Mouse (Mus musculus) stomach, postnatal 0 days (tissue): Measurements from ENCODE around the gene Ago3. TPM values are rescaled to one million over a fixed set of nuclear protein-coding genes. Genes with fewer than 3 reads are reported as not detected.

Experiments used
- ATAC-seq: fragments of 200-750 bp; cut with Nextera tagmentation; 2 replicates; pipeline ENCODE4 v1.8.0; 2017; ENCODE audit not compliant: low FRiP score, low TSS enrichment
- DNase-seq: peaks from one replicate; pipeline ENCODE4 v3.0.0-alpha.2; 2016; ENCODE audit warnings: low spot score
- H3K27ac ChIP-seq: fragments of 300-500 bp; sonication (generic); replicated peaks from 2 replicates; pipeline ENCODE4 v1.5.1; 2014; ENCODE audit warnings: mild to moderate bottlenecking, control low read depth
- H3K27me3 ChIP-seq: fragments of 300-500 bp; sonication (generic); 2 replicates; pipeline ENCODE4 v1.6.1; 2014; ENCODE audit warnings: low read length; ENCODE audit not compliant: control insufficient read depth, insufficient read depth
- H3K36me3 ChIP-seq: fragments of 300-500 bp; sonication (generic); 2 replicates; pipeline ENCODE4 v1.6.1; 2014; ENCODE audit warnings: low read length, mixed read lengths; ENCODE audit not compliant: control insufficient read depth, insufficient read depth
- H3K4me1 ChIP-seq: fragments of 300-500 bp; sonication (generic); replicated peaks from 2 replicates; pipeline ENCODE4 v1.6.1; 2014; ENCODE audit warnings: antibody characterized with exemption; ENCODE audit not compliant: control insufficient read depth, insufficient read depth
- H3K4me2 ChIP-seq: fragments of 300-500 bp; sonication (generic); replicated peaks from 2 replicates; pipeline ENCODE4 v1.6.1; 2014; ENCODE audit warnings: low read depth, mild to moderate bottlenecking, control low read depth, moderate library complexity
- H3K4me3 ChIP-seq: fragments of 300-500 bp; sonication (generic); 2 replicates; pipeline ENCODE4 v1.5.1; 2014; ENCODE audit warnings: low read depth, low read length, control low read depth
- H3K9ac ChIP-seq: fragments of 300-500 bp; sonication (generic); 2 replicates; pipeline ENCODE4 v1.6.1; 2014; ENCODE audit warnings: mild to moderate bottlenecking, low read length, control low read depth, mixed read lengths
- H3K9me3 ChIP-seq: fragments of 300-500 bp; sonication (generic); 2 replicates; pipeline ENCODE4 v1.6.1; 2016; ENCODE audit warnings: low read length; ENCODE audit not compliant: control insufficient read depth
- CTCF ChIP-seq: IDR thresholded peaks from 2 replicates; pipeline ENCODE4 v1.5.1; 2016; ENCODE audit warnings: antibody characterized with exemption, low read depth, mild to moderate bottlenecking, moderate library complexity
- EP300 ChIP-seq: optimal IDR thresholded peaks from 2 replicates; pipeline ENCODE3; 2016; ENCODE audit warnings: antibody characterized with exemption
- WGBS: fragments of 180-500 bp; shearing (Covaris S2); extraction: QIAGEN DNeasy Blood & Tissue Kit; methylation state at CpG from one replicate; pipeline ENCODE4 v1.1.7; 2014; 5-methylcytosine and 5-hydroxymethylcytosine counted together
- polyA plus RNA-seq: library from polyadenylated mRNA; unstranded; fragments of >200 nt; fragmentation: Nextera tagmentation; extraction: Ambion mirVana; gene quantifications from 2 replicates; pipeline ENCODE4 v1.2.1, GENCODE M21; 2015

Gene Ago3
- polyA plus RNA-seq, 1 experiment from 2014 or later: 8.0 TPM

DNA sequence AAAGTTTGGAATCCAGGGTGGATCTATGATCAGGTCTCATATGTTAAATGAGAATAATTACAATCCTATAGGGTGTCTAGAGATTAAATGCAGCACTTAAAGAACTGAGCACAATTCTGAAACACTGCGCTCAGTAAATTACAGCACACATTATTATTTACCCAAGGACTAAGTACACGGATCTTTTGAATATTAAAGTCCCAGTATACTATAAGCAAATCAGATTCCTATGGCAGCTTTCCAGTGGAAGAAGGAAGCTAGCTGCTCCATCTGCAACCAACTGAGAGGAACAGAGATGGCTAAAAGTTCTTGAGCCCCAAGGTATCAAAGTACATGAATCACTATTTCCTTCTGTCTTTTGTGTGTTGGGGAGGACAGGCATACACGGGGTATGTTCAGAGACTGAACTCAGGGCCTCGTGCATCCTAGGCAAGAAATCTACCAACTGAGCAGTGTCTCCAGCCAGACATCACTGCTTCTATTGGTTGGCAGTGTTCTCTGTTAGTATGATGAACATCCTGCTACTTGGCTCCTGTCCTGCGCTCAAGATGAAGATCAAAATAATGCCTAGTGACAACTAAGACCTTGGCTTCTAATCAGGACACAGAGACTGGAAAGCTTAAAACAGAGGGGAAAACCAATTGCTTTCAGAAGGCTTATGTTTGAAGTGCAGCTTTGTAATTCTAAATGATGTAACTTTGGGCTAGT, 25.3 kb upstream of the Ago3 start:
- H3K36me3 ChIP-seq: peaks cover 15% of the 10 kb centered on the region; the same call in 1 of the 2 replicates
- no peak overlapping the region for H3K4me3 ChIP-seq
- H3K4me2 ChIP-seq: no peak overlapping the region
- no peaks in the 10 kb centered on the region for H3K9me3 ChIP-seq
- H3K4me1 ChIP-seq: no peaks in the 10 kb centered on the region
- H3K27ac ChIP-seq: 0 out of 2 replicates have a peak overlapping the region, but pooled peaks have one; percentile 31
- no peaks in the 10 kb centered on the region for H3K27me3 ChIP-seq
- WGBS: 52% methylated on average over 5 of the region's 5 CpGs
- no peak for TF ChIP-seq CTCF
- TF ChIP-seq EP300: no peak
- DNase-seq: no peak
- ATAC-seq: no peak; the same call in 1 of the 2 replicates
- no peak overlapping the region for H3K9ac ChIP-seq

DNA sequence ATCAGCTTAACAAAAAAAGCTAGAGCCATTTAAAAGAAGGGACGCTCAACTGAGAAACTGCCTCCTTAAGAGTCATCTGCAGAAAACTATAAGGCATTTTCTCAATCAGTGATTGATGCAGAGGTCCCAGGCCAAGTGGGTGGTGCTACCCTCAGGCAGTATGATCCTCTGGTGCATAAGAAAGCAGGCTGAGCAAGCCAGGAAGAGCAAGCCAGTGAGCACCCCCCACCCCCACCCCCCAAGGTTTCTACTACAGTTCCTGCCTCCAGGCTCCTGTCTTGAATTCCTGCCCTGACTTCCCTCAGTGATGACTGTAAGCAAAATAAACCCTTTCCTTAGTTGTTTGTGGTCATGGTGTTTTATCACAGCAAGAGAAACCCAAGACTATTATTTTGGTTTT, 20.9 kb upstream of the Ago3 start:
- no peak for TF ChIP-seq CTCF
- Histone ChIP-seq H3K27me3 (no peaks in the 10 kb centered on the region), H3K9ac (no peak overlapping the region), H3K27ac (no peak overlapping the region), H3K4me3 (no peak overlapping the region), H3K4me2 (no peak overlapping the region), H3K36me3 (peaks cover 13% of the 10 kb centered on the region), H3K4me1 (no peaks in the 10 kb centered on the region), H3K9me3 (no peaks in the 10 kb centered on the region)
- 91% methylated on average over 1 of the region's 1 CpGs for WGBS
- ATAC-seq (no peak), DNase-seq (no peak)

DNA sequence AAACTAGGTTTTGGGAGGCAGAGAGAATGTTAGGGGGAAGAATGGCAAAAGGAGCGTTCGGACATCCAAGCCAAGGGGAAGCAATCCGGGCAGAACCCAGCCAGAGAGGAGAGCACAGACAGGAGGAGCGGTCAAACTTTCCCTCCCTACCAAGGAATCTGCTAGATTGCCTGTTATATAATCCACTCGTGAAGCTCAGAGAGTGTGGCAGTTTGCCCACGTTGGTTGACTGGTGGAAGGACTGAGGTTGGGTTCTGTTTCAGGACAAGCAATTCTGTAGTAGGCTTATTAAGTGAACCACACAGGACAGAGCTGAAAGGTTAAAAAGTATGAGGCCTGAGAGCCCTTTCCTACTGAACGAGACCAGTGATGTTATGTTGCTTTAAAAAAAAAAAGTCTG, 17.8 kb upstream of the Ago3 start:
- Histone ChIP-seq H3K27me3 (no peaks in the 10 kb centered on the region), H3K4me1 (no peaks in the 10 kb centered on the region), H3K9ac (no peak overlapping the region), H3K4me2 (no peak overlapping the region), H3K4me3 (no peak overlapping the region), H3K27ac (no peak overlapping the region), H3K36me3 (peaks cover 12% of the 10 kb centered on the region), H3K9me3 (no peaks in the 10 kb centered on the region)
- WGBS: 86% methylated on average over 7 of the region's 7 CpGs
- DNase-seq: no peak
- TF ChIP-seq EP300 (no peak), CTCF (no peak)
- no peak for ATAC-seq

DNA sequence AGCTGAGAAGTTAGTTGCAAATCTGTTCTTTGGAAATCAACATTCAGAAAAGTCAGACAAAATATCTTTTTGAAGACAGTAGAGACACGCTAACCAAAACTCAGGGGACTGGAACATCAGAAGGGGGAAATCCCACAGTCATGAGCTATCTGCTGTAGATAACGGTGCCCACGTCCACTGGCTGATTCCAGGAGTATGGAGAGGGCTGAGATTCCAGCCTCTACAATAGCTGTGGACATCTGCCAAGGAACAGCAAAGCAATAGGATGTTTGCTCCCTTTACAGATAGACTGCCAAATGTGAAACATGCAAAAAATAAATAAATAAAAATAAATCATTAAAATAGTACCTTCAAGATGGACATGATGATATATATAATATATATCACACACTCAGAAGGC, 15.2 kb upstream of the Ago3 start:
- TF ChIP-seq EP300: no peak
- no peak for TF ChIP-seq CTCF
- ATAC-seq (no peak), DNase-seq (no peak)
- Histone ChIP-seq H3K4me3 (no peak overlapping the region), H3K36me3 (peaks cover 18% of the 10 kb centered on the region), H3K9me3 (no peaks in the 10 kb centered on the region), H3K4me1 (no peaks in the 10 kb centered on the region), H3K27ac (no peak overlapping the region), H3K4me2 (no peak overlapping the region), H3K27me3 (no peaks in the 10 kb centered on the region), H3K9ac (no peak overlapping the region)
- WGBS: 87% methylated on average over 3 of the region's 3 CpGs

DNA sequence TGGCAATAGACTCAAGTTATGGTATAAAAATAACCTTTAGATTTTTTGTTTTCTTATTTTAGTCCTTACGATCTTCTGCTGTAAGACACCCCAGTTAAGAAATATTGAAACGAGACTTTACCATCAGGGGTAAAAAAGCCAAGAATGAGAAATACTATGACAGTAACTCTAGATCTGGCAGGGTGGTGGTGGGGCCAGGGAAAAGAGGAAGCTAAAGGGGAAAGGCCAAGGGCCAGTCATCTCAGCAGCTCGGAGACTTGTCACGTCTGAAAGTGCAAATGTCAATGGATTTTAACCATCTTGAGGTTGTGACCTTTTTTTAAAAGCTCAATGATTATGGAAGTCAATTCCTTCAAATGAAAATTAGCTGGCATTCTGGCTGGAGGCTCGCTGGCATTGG, 8.9 kb upstream of the Ago3 start:
- DNase-seq (no peak), ATAC-seq (no peak)
- no peak for TF ChIP-seq CTCF
- TF ChIP-seq EP300: no peak
- no peaks in the 10 kb centered on the region for H3K9me3 ChIP-seq
- H3K9ac ChIP-seq: no peak overlapping the region
- no peaks in the 10 kb centered on the region for H3K4me1 ChIP-seq
- no peak overlapping the region for H3K4me2 ChIP-seq
- no peak overlapping the region for H3K4me3 ChIP-seq
- no peaks in the 10 kb centered on the region for H3K27me3 ChIP-seq
- H3K36me3 ChIP-seq: peaks cover 17% of the 10 kb centered on the region
- WGBS: 80% methylated on average over 5 of the region's 5 CpGs
- H3K27ac ChIP-seq: no peak overlapping the region

DNA sequence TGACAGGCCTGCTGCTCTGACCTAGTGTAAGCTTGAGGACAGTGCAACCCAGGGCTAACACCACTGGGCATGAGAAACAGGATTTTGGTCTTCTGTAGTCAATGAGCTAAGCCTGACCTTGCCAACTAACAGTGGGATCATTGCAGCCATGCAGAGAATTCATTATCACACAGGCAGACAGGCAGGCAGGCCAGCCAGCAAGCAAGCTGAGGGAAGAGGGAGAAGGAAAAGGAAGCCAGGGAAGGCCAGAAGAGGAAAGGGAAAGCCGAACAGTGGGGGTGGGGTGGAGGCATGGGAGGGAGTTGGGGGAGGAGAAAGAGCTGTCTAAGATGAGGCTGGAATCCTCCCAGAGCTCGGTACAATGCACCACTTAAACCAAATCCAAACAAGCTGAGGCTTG, 6.9 kb upstream of the Ago3 start:
- 24% methylated on average over 2 of the region's 2 CpGs for WGBS
- no peaks in the 10 kb centered on the region for H3K4me1 ChIP-seq
- no peak for ATAC-seq
- no peaks in the 10 kb centered on the region for H3K9me3 ChIP-seq
- no peak overlapping the region for H3K9ac ChIP-seq
- TF ChIP-seq CTCF (no peak), EP300 (no peak)
- no peak for DNase-seq
- no peak overlapping the region for H3K4me3 ChIP-seq
- no peak overlapping the region for H3K4me2 ChIP-seq
- H3K27ac ChIP-seq: no peak overlapping the region
- peaks cover 8% of the 10 kb centered on the region; the same call in 1 of the 2 replicates for H3K36me3 ChIP-seq
- no peaks in the 10 kb centered on the region for H3K27me3 ChIP-seq
